Mouse (Mus musculus): ENCODE data around the gene Satb2. TPM values are rescaled to one million over a fixed set of nuclear protein-coding genes. Genes with fewer than 3 reads are reported as not detected.
"Not testable (repeated sequence)": the region's sequence is repeated elsewhere in the genome, so short reads cannot be mapped to it uniquely, and the experiment has no call there.

The Satb2 gene
- total RNA-seq, 2 experiments from 2014 or later = 0.35 to 0.36 TPM

- intact Hi-C loops (cut with DNase I) = no loop called here
- DNase-seq = no peak
These were observed 132.1 kb downstream of the Satb2 start for GRCm38 (mm10) chr1:56846358-56846757.

GRCm38 (mm10) chr1:56845523-56846118 is 132.8 kb downstream of the Satb2 start:
- DNase-seq = no peak
- intact Hi-C loops (cut with DNase I) = no loop called here

GRCm38 (mm10) chr1:56844551-56845330 is 133.7 kb downstream of the Satb2 start:
- DNase-seq = no peak
- intact Hi-C loops (cut with DNase I) = no loop called here

GRCm38 (mm10) chr1:56838901-56839300 is 139.5 kb downstream of the Satb2 start:
- intact Hi-C loops (cut with DNase I) = no loop called here

GRCm38 (mm10) chr1:56833984-56834900 is 144.2 kb downstream of the Satb2 start:
- no peak for DNase-seq
- intact Hi-C loops (cut with DNase I) = no loop called here

More at GRCm38 (mm10) chr1:56838901-56839300, 139.5 kb downstream of the Satb2 start:
- DNase-seq = no peak

- intact Hi-C loops (cut with DNase I) = no loop called here
- DNase-seq = no peak
These were observed 145.1 kb downstream of the Satb2 start for GRCm38 (mm10) chr1:56833307-56833706.

GRCm38 (mm10) chr1:56832738-56833137 is 145.7 kb downstream of the Satb2 start:
- no peak for DNase-seq
- intact Hi-C loops (cut with DNase I) = no loop called here

GRCm38 (mm10) chr1:56822735-56823134 is 155.7 kb downstream of the Satb2 start:
- intact Hi-C loops (cut with DNase I) = no loop called here
- DNase-seq = no peak

- intact Hi-C loops (cut with DNase I) = no loop called here
- DNase-seq = no peak
These were observed 156.4 kb downstream of the Satb2 start for GRCm38 (mm10) chr1:56822025-56822424.

GRCm38 (mm10) chr1:56813506-56813905 is 164.9 kb downstream of the Satb2 start:
- intact Hi-C loops (cut with DNase I) = no loop called here
- DNase-seq = no peak

- intact Hi-C loops (cut with DNase I) = no loop called here
These were observed 165.5 kb downstream of the Satb2 start for GRCm38 (mm10) chr1:56812961-56813360.

GRCm38 (mm10) chr1:56811486-56811885 is 167.0 kb downstream of the Satb2 start:
- intact Hi-C loops (cut with DNase I) = no loop called here
- DNase-seq = no peak

More at GRCm38 (mm10) chr1:56812961-56813360, 165.5 kb downstream of the Satb2 start:
- no peak for DNase-seq

- intact Hi-C loops (cut with DNase I) = no loop called here
- DNase-seq = no peak
These were observed 172.4 kb downstream of the Satb2 start for GRCm38 (mm10) chr1:56806006-56806405.

- intact Hi-C loops (cut with DNase I) = no loop called here
These were observed 177.8 kb downstream of the Satb2 start for GRCm38 (mm10) chr1:56800611-56801010.

GRCm38 (mm10) chr1:56795016-56795608 is 183.3 kb downstream of the Satb2 start:
- DNase-seq = no peak

More at GRCm38 (mm10) chr1:56800611-56801010, 177.8 kb downstream of the Satb2 start:
- DNase-seq = no peak

GRCm38 (mm10) chr1:56789641-56790040 is 188.8 kb downstream of the Satb2 start:
- intact Hi-C loops (cut with DNase I) = no loop called here
- no peak for DNase-seq

More at GRCm38 (mm10) chr1:56795016-56795608, 183.3 kb downstream of the Satb2 start:
- intact Hi-C loops (cut with DNase I) = no loop called here

GRCm38 (mm10) chr1:56782139-56782538 is 196.3 kb downstream of the Satb2 start:
- intact Hi-C loops (cut with DNase I) = not testable (repeated sequence)

GRCm38 (mm10) chr1:56764205-56764604 is 214.2 kb downstream of the Satb2 start:
- no peak for DNase-seq
- intact Hi-C loops (cut with DNase I) = no loop called here

More at GRCm38 (mm10) chr1:56782139-56782538, 196.3 kb downstream of the Satb2 start:
- DNase-seq = not testable (repeated sequence)

GRCm38 (mm10) chr1:56761512-56761911 is 216.9 kb downstream of the Satb2 start:
- DNase-seq = no peak
- intact Hi-C loops (cut with DNase I) = no loop called here

GRCm38 (mm10) chr1:56753283-56753682 is 225.2 kb downstream of the Satb2 start:
- intact Hi-C loops (cut with DNase I) = no loop called here
- no peak for DNase-seq

Measured in heart, postnatal 36 days (tissue).